Mouse (Mus musculus): ENCODE data around the gene Twf2. TPM values are rescaled to one million over a fixed set of nuclear protein-coding genes. Genes with fewer than 3 reads are reported as not detected.

The Twf2 gene
- total and polyA plus RNA-seq, 3 experiments = 120 to 186 (median 131) TPM

- TF ChIP-seq NELFE (IDR thresholded peaks at IDR 0.05; ENCODE audit: low read depth, low read length) (peak; percentile 78), ZKSCAN1 (IDR thresholded peaks at IDR 0.05; ENCODE audit: borderline replicate concordance, low read depth, low read length) (no peak), POLR2A (IDR thresholded peaks at IDR 0.05; ENCODE audit: low read depth, low read length) (peak; percentile 64), TCF12 (IDR thresholded peaks at IDR 0.05; ENCODE audit: low read depth, low read length) (peak; percentile 99), MAZ (IDR thresholded peaks at IDR 0.05; ENCODE audit: low read depth, low read length) (peak; percentile 99), USF2 (conservative IDR thresholded peaks at IDR 0.05; ENCODE audit: low read depth, low read length) (0 out of 2 replicates have a peak, but pooled peaks have one; percentile 21), MXI1 (IDR thresholded peaks at IDR 0.05; ENCODE audit: low read depth, low read length) (peak; percentile 59; the same call in 1 of the 2 replicates), EP300 (IDR thresholded peaks at IDR 0.05; ENCODE audit: low read length) (peak; percentile 99), NRF1 (IDR thresholded peaks at IDR 0.05; ENCODE audit: low read depth, low read length) (peak; percentile 6; the same call in 1 of the 2 replicates), ZMIZ1 (IDR thresholded peaks at IDR 0.05; ENCODE audit: low read depth, low read length) (no peak; the same call in 1 of the 2 replicates)
Measured at GRCm38 (mm10) chr9:106222261-106222851, 19.4 kb downstream of the Twf2 start, which contains the start of gene Tlr9 (continued).

- Histone ChIP-seq H3K9me3 (replicated peaks; ENCODE audit: low read length) (peaks cover 50% of the 10 kb centered on the region), H3K79me2 (replicated peaks; ENCODE audit: control insufficient read depth, extremely low read depth, insufficient read depth, poor library complexity, severe bottlenecking) (no peaks in the 10 kb centered on the region), H3K27me3 (replicated peaks) (no peaks in the 10 kb centered on the region), H3K4me3 (replicated peaks in 1 of 3; ENCODE audit: low read depth in 2 of 3, low read length in 2 of 3, poor library complexity in 1 of 3) (peak overlapping the region; percentile 20 to 51 (median 48)), H3K9ac (ENCODE audit: insufficient read depth, low read depth) (peak overlapping the region; percentile 34), H3K27ac (ENCODE audit: insufficient read depth, low read depth) (peak overlapping the region; percentile 95), H3K4me1 (ENCODE audit: control insufficient read depth in 1 of 2, insufficient read depth in 2 of 2) (peaks cover 36 to 53% of the 10 kb centered on the region in 2 experiments), H3K36me3 (replicated peaks in 1 of 2; ENCODE audit: control insufficient read depth in 1 of 2, insufficient read depth in 1 of 2, low read length in 1 of 2) (peaks cover 28 to 48% of the 10 kb centered on the region in 2 experiments), H3K4me2 (ENCODE audit: insufficient read depth, low read depth, poor library complexity, severe bottlenecking) (peak overlapping the region; percentile 65)
- peak; percentile 82 for DNase-seq (ENCODE audit: extremely low read depth)
- in situ Hi-C loops (cut with MboI; ENCODE audit: low pct_ligation_motif_present, low pct_unique_long_range_greater_than_20kb, low sequenced_read_pairs) (no loop called here), dilution Hi-C loops (cut with MboI; ENCODE audit: extremely low pct_ligation_motif_present, extremely low pct_unique_long_range_greater_than_20kb, low sequenced_read_pairs) (no loop called here)
- TF ChIP-seq GABPA (IDR thresholded peaks at IDR 0.05; ENCODE audit: insufficient replicate concordance, low read depth, low read length) (no peak), MAZ (IDR thresholded peaks at IDR 0.05; ENCODE audit: low read depth, low read length) (0 out of 2 replicates have a peak, but pooled peaks have one; percentile 25), NELFE (IDR thresholded peaks at IDR 0.05; ENCODE audit: low read depth, low read length) (0 out of 2 replicates have a peak, but pooled peaks have one; percentile 2), HCFC1 (IDR thresholded peaks at IDR 0.05; ENCODE audit: low read depth, low read length) (no peak), ELF1 (IDR thresholded peaks at IDR 0.05; ENCODE audit: low read depth, low read length) (no peak), USF2 (conservative IDR thresholded peaks at IDR 0.05; ENCODE audit: low read depth, low read length) (no peak), MEF2A (IDR thresholded peaks at IDR 0.05; ENCODE audit: borderline replicate concordance, low read depth, low read length) (peak; percentile 80), RAD21 (IDR thresholded peaks at IDR 0.05; ENCODE audit: low read depth, low read length) (no peak), POLR2A (IDR thresholded peaks at IDR 0.05; ENCODE audit: low read depth, low read length) (no peak; the same call in 1 of the 2 replicates), EP300 (IDR thresholded peaks at IDR 0.05; ENCODE audit: low read length) (peak; percentile 94), MAFK (IDR thresholded peaks at IDR 0.05; ENCODE audit: insufficient replicate concordance, low read length) (peak; percentile 63; the same call in 1 of the 2 replicates), MYC (IDR thresholded peaks at IDR 0.05; ENCODE audit: low read depth, low read length) (peak; percentile 52; the same call in 1 of the 2 replicates), RCOR1 (conservative IDR thresholded peaks at IDR 0.05; ENCODE audit: low read depth, low read length) (peak; percentile 60; the same call in 1 of the 2 replicates), MAX (IDR thresholded peaks at IDR 0.05; ENCODE audit: low read length) (no peak), ETS1 (conservative IDR thresholded peaks at IDR 0.05; ENCODE audit: low read depth, low read length) (peak; percentile 84), TBP (conservative IDR thresholded peaks at IDR 0.05; ENCODE audit: low read depth, low read length) (no peak), TCF12 (IDR thresholded peaks at IDR 0.05; ENCODE audit: low read depth, low read length) (peak; percentile 97), MXI1 (IDR thresholded peaks at IDR 0.05; ENCODE audit: low read depth, low read length) (no peak), ZNF384 (IDR thresholded peaks at IDR 0.05; ENCODE audit: low read depth, low read length) (no peak), KAT2A (IDR thresholded peaks at IDR 0.05; ENCODE audit: insufficient replicate concordance, low read length) (no peak), CHD2 (IDR thresholded peaks at IDR 0.05; ENCODE audit: low read length) (peak; percentile 88), IRF4 (IDR thresholded peaks at IDR 0.05; ENCODE audit: low read depth, low read length) (peak; percentile 96), BHLHE40 (IDR thresholded peaks at IDR 0.05; ENCODE audit: low read depth, low read length) (peak; percentile 71), UBTF (IDR thresholded peaks at IDR 0.05; ENCODE audit: low read depth, low read length) (no peak), NRF1 (IDR thresholded peaks at IDR 0.05; ENCODE audit: low read depth, low read length) (0 out of 2 replicates have a peak, but pooled peaks have one; percentile 5)
Measured at GRCm38 (mm10) chr9:106222994-106223393, 20.1 kb downstream of the Twf2 start.

All from CH12.LX (cell line).